Mouse (Mus musculus) cerebellum, adult 8-10 months (tissue): ENCODE data around the gene Acaa1b.

ENCODE experiments used
- DNase-seq: peaks from one replicate; pipeline ENCODE4 v3.0.0; 2022

The Acaa1b gene

DNA sequence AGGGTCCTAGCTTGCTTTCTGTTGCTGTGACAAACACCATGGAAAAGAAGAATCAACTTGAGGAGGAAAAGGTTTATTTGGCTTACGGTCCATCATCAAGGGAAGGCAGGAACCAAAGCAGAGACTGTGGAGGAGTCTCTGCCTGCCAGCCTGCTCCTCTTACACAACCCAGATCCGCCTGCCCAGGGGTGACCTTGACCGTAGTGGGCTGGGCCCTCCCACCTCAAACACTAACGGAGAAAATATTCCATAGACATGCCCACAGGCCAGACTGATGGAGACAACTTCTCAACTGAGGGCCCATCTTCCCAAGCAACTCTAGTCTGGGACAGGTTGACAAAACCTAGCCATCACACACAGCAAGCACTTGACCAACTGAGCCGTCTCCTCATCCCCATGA lies 14.8 kb downstream of the Acaa1b start:
- DNase-seq = no peak

GRCm38 (mm10) chr9:119138836-119139235 lies 18.1 kb downstream of the Acaa1b start:
- no peak for DNase-seq

DNA sequence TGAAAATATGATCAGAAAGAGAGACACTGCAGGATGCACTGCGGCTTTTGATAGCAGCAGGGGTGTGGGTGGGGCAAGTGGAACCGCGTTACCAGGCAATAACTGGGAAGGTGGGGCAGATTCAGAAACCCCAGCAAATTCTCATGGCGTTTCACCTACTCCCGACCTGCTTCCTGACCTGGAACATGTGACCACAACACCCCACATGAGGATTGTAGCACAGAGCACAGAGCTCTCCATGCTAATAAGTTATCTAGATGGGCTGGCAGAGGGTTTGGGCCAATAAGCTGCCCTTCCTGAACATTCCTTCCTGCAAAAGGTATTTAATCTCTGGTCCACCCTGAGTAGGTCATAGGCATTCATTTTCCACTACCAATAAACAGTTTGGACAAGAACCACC lies 26.2 kb downstream of the Acaa1b start:
- no peak for DNase-seq

DNA sequence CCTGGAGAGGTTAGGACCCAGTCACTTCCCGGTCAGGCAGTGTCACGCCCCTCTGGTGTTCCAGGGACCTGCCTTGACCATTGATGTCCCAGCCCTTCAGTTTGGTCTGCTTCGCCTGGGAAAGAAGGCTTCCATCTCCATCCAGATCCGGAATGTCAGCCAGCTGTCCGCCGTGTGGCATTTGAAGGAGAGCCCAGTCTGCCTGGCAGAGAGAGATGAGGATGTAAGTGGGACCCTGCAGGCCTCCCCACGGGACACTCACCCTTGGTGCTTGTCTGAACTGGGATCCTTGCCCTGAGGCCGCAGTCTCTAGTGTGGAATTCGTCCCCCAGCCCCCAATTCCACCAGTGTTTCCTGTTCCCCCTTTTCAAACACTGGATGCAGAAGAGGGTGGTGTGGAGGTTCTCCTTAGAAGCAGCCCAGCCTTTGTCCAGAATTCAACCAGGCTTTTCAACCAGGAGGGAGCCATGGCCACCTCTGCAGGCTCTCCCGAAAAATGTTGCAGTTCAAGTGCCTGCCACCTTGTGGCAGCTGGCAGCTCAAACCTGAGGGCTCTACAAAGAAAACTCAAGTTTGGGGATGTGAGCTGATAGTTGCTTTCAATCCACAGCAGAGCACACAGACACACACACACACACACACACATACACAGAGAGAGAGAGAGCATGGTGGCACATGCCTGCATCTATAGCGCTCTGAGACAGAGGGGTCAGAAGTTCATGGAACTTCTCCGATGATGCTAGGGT lies 28.3 kb downstream of the Acaa1b start:
- no peak for DNase-seq

GRCm38 (mm10) chr9:119122596-119123369 lies 34.1 kb downstream of the Acaa1b start:
- DNase-seq = no peak

GRCm38 (mm10) chr9:119120168-119120560 lies 36.7 kb downstream of the Acaa1b start:
- DNase-seq = no peak

GRCm38 (mm10) chr9:119119409-119120167 lies 37.3 kb downstream of the Acaa1b start:
- DNase-seq = no peak

GRCm38 (mm10) chr9:119114911-119115310 lies 42.0 kb downstream of the Acaa1b start:
- DNase-seq = no peak

GRCm38 (mm10) chr9:119110640-119111039 lies 46.3 kb downstream of the Acaa1b start:
- no peak for DNase-seq

DNA sequence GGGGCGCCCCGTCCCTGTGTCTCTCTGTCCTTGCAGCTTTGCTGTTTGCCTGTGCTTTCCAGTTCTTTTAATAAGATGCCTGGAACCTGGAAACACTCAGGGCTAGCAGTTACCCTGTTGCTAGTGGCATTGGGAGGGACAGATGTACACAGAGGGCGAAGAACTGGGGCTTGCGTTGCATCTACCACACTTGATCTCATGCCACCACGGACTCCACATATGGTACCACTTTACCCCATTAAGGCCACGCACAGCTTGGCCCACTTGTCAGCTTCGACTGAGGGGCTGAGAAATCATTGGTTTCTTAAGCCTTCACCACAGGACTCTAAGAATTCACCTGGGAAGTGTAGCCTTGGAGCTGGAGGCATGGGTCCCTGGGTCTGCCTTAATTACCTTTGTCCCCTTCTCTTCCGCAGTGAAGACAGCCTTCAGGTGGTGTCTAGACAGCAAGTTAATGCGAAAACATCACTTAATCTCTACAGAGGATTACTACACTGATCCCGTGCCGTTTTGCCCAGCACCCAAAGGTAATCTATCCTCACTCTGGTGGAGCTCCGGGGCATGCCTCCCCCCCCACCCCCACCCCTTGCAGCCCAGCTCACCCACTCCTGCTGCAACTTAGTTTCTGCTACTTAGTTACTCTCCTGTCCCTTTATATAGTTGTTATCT lies 47.1 kb downstream of the Acaa1b start:
- DNase-seq = no peak

GRCm38 (mm10) chr9:119107566-119107965 lies 49.3 kb downstream of the Acaa1b start:
- DNase-seq = no peak

- DNase-seq = no peak
Observed at GRCm38 (mm10) chr9:119102783-119103113, 54.1 kb downstream of the Acaa1b start.

DNA sequence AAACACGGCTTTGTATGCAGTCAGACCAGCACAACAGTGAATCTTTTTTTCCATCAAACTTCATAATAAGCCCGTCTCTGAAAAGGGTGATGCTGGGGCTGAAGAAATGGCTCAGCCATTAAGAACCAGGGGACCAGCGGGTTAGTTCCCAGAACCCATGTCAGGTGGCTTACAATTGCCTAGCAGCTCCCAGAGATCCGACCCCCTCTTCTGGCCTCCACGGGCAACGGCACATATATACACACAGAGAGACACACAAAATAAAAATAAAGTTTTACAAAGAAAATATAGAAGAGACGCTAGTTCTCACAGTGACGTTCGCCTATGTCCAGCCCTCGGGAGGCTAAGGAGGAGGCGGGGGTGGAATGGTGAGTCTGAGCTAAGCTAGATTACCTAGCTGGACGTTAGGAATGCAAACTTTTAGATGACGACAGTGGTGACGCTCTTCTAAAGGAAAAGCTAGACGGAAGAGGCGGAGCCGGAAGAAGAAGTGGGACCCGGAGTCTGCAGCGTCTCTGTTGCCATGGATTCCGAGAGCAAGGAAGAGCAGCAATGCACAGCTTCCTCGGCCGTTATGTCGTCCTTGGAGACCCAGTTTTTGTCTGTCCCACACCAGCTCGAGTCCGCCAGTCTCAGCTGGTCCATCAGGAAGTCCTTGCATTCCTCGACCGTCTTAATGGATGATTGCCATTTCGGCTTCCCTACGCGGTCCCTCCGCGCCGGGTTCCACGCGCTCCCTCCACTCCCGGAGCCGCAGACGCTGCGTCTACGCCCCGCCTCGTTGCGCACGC lies 54.7 kb downstream of the Acaa1b start, which contains the start of gene Dlec1:
Gene Dlec1 (plus strand): TSS at position 487 of the 791 bp plus-strand sequence.
- DNase-seq = no peak

DNA sequence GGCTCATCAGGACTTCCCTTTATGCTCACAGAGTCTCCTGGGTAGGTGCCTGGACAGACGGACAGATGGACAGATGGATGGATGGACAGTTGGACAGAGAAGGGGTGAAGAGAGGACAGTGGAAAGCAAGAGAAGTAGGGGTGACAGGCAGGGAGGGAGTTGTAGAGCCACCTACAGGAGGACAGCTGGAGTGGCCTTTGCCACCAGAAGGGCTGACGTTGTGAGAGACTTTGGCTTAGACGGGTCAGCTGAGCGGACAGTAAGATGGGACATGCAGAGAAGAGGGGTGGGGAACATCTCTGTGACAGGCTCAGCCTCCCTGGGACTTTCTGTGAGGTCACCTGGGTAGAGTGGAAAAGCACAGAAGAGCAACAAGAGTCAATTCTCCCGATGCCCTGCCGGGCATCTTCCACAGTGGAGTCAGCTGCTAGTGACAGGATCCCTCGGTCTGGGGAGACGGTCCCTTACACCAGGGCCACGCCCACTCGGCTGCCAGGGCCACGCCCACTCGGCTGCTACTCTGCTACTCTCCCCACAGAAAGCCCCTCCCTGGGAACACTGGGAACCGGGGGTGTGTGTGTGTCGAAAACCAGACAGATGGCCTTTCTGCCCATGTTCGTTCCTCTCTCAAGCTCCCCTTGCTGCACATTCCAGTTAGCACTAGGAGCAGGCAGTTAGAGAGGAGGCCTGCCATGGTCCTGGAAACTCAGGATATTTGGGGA lies 56.6 kb downstream of the Acaa1b start:
- DNase-seq = no peak
